Mouse (Mus musculus): ENCODE measurements around the gene Ccdc171.
"Not testable (repeated sequence)": the region's sequence is repeated elsewhere in the genome, so short reads cannot be mapped to it uniquely, and the experiment has no call there.

The Ccdc171 gene

GRCm38 (mm10) chr4:83656571-83656970, 131.2 kb downstream of the Ccdc171 start:
- peak; percentile 20 for DNase-seq (ENCODE audit: low read depth, low spot score)

GRCm38 (mm10) chr4:83657021-83657420, 131.7 kb downstream of the Ccdc171 start:
- DNase-seq (ENCODE audit: low read depth, low spot score) = no peak

- DNase-seq (ENCODE audit: low read depth, low spot score) = no peak
These were observed 133.1 kb downstream of the Ccdc171 start for GRCm38 (mm10) chr4:83658415-83658814.

- no peak for DNase-seq (ENCODE audit: low read depth, low spot score)
These were observed 134.1 kb downstream of the Ccdc171 start for GRCm38 (mm10) chr4:83659411-83659810.

GRCm38 (mm10) chr4:83661519-83662271, 136.3 kb downstream of the Ccdc171 start:
- DNase-seq (ENCODE audit: low read depth, low spot score) = no peak

GRCm38 (mm10) chr4:83662301-83662700, 137.0 kb downstream of the Ccdc171 start:
- DNase-seq (ENCODE audit: low read depth, low spot score) = no peak

GRCm38 (mm10) chr4:83669552-83669951, 144.2 kb downstream of the Ccdc171 start:
- no peak for DNase-seq (ENCODE audit: low read depth, low spot score)

- DNase-seq (ENCODE audit: low read depth, low spot score) = not testable (repeated sequence)
These were observed 150.0 kb downstream of the Ccdc171 start for GRCm38 (mm10) chr4:83675308-83675707.

GRCm38 (mm10) chr4:83676444-83676843, 151.1 kb downstream of the Ccdc171 start:
- DNase-seq (ENCODE audit: low read depth, low spot score) = peak; percentile 78

- DNase-seq (ENCODE audit: low read depth, low spot score) = no peak
These were observed 155.7 kb downstream of the Ccdc171 start for GRCm38 (mm10) chr4:83681081-83681480.

GRCm38 (mm10) chr4:83682866-83683265, 157.5 kb downstream of the Ccdc171 start:
- no peak for DNase-seq (ENCODE audit: low read depth, low spot score)

- no peak for DNase-seq (ENCODE audit: low read depth, low spot score)
These were observed 174.8 kb downstream of the Ccdc171 start for GRCm38 (mm10) chr4:83700190-83700589.

- no peak for DNase-seq (ENCODE audit: low read depth, low spot score)
These were observed 191.7 kb downstream of the Ccdc171 start for GRCm38 (mm10) chr4:83716996-83717395.

GRCm38 (mm10) chr4:83719816-83720215, 194.5 kb downstream of the Ccdc171 start:
- DNase-seq (ENCODE audit: low read depth, low spot score) = no peak

GRCm38 (mm10) chr4:83725136-83725535, 199.8 kb downstream of the Ccdc171 start:
- peak; percentile 20 for DNase-seq (ENCODE audit: low read depth, low spot score)

GRCm38 (mm10) chr4:83739137-83739890, 214.0 kb downstream of the Ccdc171 start:
- DNase-seq (ENCODE audit: low read depth, low spot score) = no peak

GRCm38 (mm10) chr4:83739891-83740277, 214.5 kb downstream of the Ccdc171 start:
- no peak for DNase-seq (ENCODE audit: low read depth, low spot score)

GRCm38 (mm10) chr4:83742806-83743460, 217.6 kb downstream of the Ccdc171 start:
- peak; percentile 15 for DNase-seq (ENCODE audit: low read depth, low spot score)

GRCm38 (mm10) chr4:83775136-83775535, 249.8 kb downstream of the Ccdc171 start:
- DNase-seq (ENCODE audit: low read depth, low spot score) = no peak

GRCm38 (mm10) chr4:83780044-83780443, 254.7 kb downstream of the Ccdc171 start:
- no peak for DNase-seq (ENCODE audit: low read depth, low spot score)

- no peak for DNase-seq (ENCODE audit: low read depth, low spot score)
These were observed 259.8 kb downstream of the Ccdc171 start for GRCm38 (mm10) chr4:83785115-83785514.

- DNase-seq (ENCODE audit: low read depth, low spot score) = no peak
These were observed 266.5 kb downstream of the Ccdc171 start for GRCm38 (mm10) chr4:83791811-83792210.

Measured in brain, adult 2 months (tissue).